Mouse (Mus musculus): ENCODE measurements at regions not wholly inside any gene's neighbourhood (a gene's known extent, or its start where the extent isn't known, plus 50 kb on each side); places are given as distances from the start of the nearest gene placed in this dataset.

- Histone ChIP-seq H3K4me3 (ENCODE audit: insufficient read depth, poor library complexity, severe bottlenecking) (no peak overlapping the region), H3K27me3 (ENCODE audit: control insufficient read depth, insufficient read depth, insufficient read length) (no peaks in the 10 kb centered on the region), H3K36me3 (ENCODE audit: control insufficient read depth, insufficient read depth) (no peaks in the 10 kb centered on the region), H3ac (ENCODE audit: control insufficient read depth, insufficient read length, low read depth) (no peak overlapping the region), H3K79me3 (ENCODE audit: low read depth) (no peaks in the 10 kb centered on the region), H3K79me2 (ENCODE audit: control insufficient read depth, insufficient read depth) (no peaks in the 10 kb centered on the region)
- TF ChIP-seq CEBPB (IDR thresholded peaks at IDR 0.05; ENCODE audit: low read depth) (no peak), FOSL1 (IDR thresholded peaks at IDR 0.05; ENCODE audit: insufficient read depth, low read length, poor library complexity, severe bottlenecking) (no peak), MAX (IDR thresholded peaks at IDR 0.05) (no peak), MYOD1 (IDR thresholded peaks at IDR 0.05; ENCODE audit: control insufficient read depth, insufficient read length, low read depth) (no peak), CTCF (IDR thresholded peaks at IDR 0.05; ENCODE audit: control insufficient read depth, insufficient read depth, insufficient read length) (no peak), USF1 (IDR thresholded peaks at IDR 0.05; ENCODE audit: low read depth) (no peak), MYOG (IDR thresholded peaks at IDR 0.05; ENCODE audit: control insufficient read depth, extremely low read depth, insufficient read length) (no peak)
These were observed 126.3 kb upstream of the Arhgap5 start for GRCm38 (mm10) chr12:52377463-52377848.

- TF ChIP-seq CTCF (IDR thresholded peaks at IDR 0.05; ENCODE audit: control insufficient read depth, insufficient read depth, insufficient read length) = no peak
- TF ChIP-seq CEBPB (IDR thresholded peaks at IDR 0.05; ENCODE audit: low read depth) = no peak
- TF ChIP-seq MYOG (IDR thresholded peaks at IDR 0.05; ENCODE audit: control insufficient read depth, extremely low read depth, insufficient read length) = no peak
- no peak for TF ChIP-seq MYOD1 (IDR thresholded peaks at IDR 0.05; ENCODE audit: control insufficient read depth, insufficient read length, low read depth)
- TF ChIP-seq FOSL1 (IDR thresholded peaks at IDR 0.05; ENCODE audit: insufficient read depth, low read length, poor library complexity, severe bottlenecking) = no peak
- no peak for TF ChIP-seq MAX (IDR thresholded peaks at IDR 0.05)
- TF ChIP-seq USF1 (IDR thresholded peaks at IDR 0.05; ENCODE audit: low read depth) = no peak
- no peaks in the 10 kb centered on the region for H3K79me2 ChIP-seq (ENCODE audit: control insufficient read depth, insufficient read depth)
- no peak overlapping the region for H3K4me3 ChIP-seq (ENCODE audit: insufficient read depth, poor library complexity, severe bottlenecking)
- no peak overlapping the region for H3ac ChIP-seq (ENCODE audit: control insufficient read depth, insufficient read length, low read depth)
- H3K79me3 ChIP-seq (ENCODE audit: low read depth) = no peaks in the 10 kb centered on the region
- H3K36me3 ChIP-seq (ENCODE audit: control insufficient read depth, insufficient read depth) = no peaks in the 10 kb centered on the region
- no peaks in the 10 kb centered on the region for H3K27me3 ChIP-seq (ENCODE audit: control insufficient read depth, insufficient read depth, insufficient read length)
These were observed 124.5 kb upstream of the Arhgap5 start for GRCm38 (mm10) chr12:52379245-52379644.

- no peak overlapping the region for H3ac ChIP-seq (ENCODE audit: control insufficient read depth, insufficient read length, low read depth)
- TF ChIP-seq CTCF (IDR thresholded peaks at IDR 0.05; ENCODE audit: control insufficient read depth, insufficient read depth, insufficient read length) = no peak
- no peak for TF ChIP-seq FOSL1 (IDR thresholded peaks at IDR 0.05; ENCODE audit: insufficient read depth, low read length, poor library complexity, severe bottlenecking)
- TF ChIP-seq CEBPB (IDR thresholded peaks at IDR 0.05; ENCODE audit: low read depth) = no peak
- TF ChIP-seq MAX (IDR thresholded peaks at IDR 0.05) = no peak
- TF ChIP-seq MYOD1 (IDR thresholded peaks at IDR 0.05; ENCODE audit: control insufficient read depth, insufficient read length, low read depth) = no peak
- TF ChIP-seq USF1 (IDR thresholded peaks at IDR 0.05; ENCODE audit: low read depth) = no peak
- TF ChIP-seq MYOG (IDR thresholded peaks at IDR 0.05; ENCODE audit: control insufficient read depth, extremely low read depth, insufficient read length) = no peak
- no peak overlapping the region for H3K4me3 ChIP-seq (ENCODE audit: insufficient read depth, poor library complexity, severe bottlenecking)
- no peaks in the 10 kb centered on the region for H3K79me3 ChIP-seq (ENCODE audit: low read depth)
- no peaks in the 10 kb centered on the region for H3K79me2 ChIP-seq (ENCODE audit: control insufficient read depth, insufficient read depth)
- no peaks in the 10 kb centered on the region for H3K36me3 ChIP-seq (ENCODE audit: control insufficient read depth, insufficient read depth)
- H3K27me3 ChIP-seq (ENCODE audit: control insufficient read depth, insufficient read depth, insufficient read length) = no peaks in the 10 kb centered on the region
These were observed 123.8 kb upstream of the Arhgap5 start for GRCm38 (mm10) chr12:52379960-52380359.

GRCm38 (mm10) chr12:52381161-52381967 lies 122.4 kb upstream of the Arhgap5 start:
- TF ChIP-seq USF1 (IDR thresholded peaks at IDR 0.05; ENCODE audit: low read depth) (no peak), CEBPB (IDR thresholded peaks at IDR 0.05; ENCODE audit: low read depth) (no peak)
- Histone ChIP-seq H3K79me3 (ENCODE audit: low read depth) (no peaks in the 10 kb centered on the region), H3K4me3 (ENCODE audit: insufficient read depth, poor library complexity, severe bottlenecking) (no peak overlapping the region), H3K36me3 (ENCODE audit: control insufficient read depth, insufficient read depth) (no peaks in the 10 kb centered on the region), H3ac (ENCODE audit: control insufficient read depth, insufficient read length, low read depth) (no peak overlapping the region), H3K79me2 (ENCODE audit: control insufficient read depth, insufficient read depth) (no peaks in the 10 kb centered on the region), H3K27me3 (ENCODE audit: control insufficient read depth, insufficient read depth, insufficient read length) (no peaks in the 10 kb centered on the region)

DNA sequence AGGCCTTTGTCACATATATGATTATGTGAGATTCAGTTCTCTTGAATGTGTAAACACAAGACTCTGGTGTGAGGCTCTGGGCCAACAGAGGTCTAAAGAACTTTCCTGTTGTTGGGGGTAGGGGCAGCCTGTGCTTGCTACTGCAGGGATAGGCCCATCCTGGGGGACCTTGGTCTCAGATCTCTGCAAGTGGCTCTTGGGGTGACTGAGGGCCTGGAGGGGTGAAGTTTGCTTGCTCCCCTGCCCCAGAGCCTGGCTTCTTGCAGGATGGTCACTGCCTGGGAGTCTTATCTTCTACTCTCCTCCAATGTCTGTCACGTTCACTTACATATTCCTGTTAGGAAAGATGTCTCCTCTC lies 121.8 kb upstream of the Arhgap5 start:
- no peak for TF ChIP-seq MYOG (IDR thresholded peaks at IDR 0.05; ENCODE audit: control insufficient read depth, extremely low read depth, insufficient read length)
- no peak for TF ChIP-seq USF1 (IDR thresholded peaks at IDR 0.05; ENCODE audit: low read depth)
- TF ChIP-seq FOSL1 (IDR thresholded peaks at IDR 0.05; ENCODE audit: insufficient read depth, low read length, poor library complexity, severe bottlenecking) = no peak
- no peak for TF ChIP-seq MAX (IDR thresholded peaks at IDR 0.05)
- TF ChIP-seq CEBPB (IDR thresholded peaks at IDR 0.05; ENCODE audit: low read depth) = no peak
- TF ChIP-seq MYOD1 (IDR thresholded peaks at IDR 0.05; ENCODE audit: control insufficient read depth, insufficient read length, low read depth) = no peak
- no peak for TF ChIP-seq CTCF (IDR thresholded peaks at IDR 0.05; ENCODE audit: control insufficient read depth, insufficient read depth, insufficient read length)
- Histone ChIP-seq H3K4me3 (ENCODE audit: insufficient read depth, poor library complexity, severe bottlenecking) (no peak overlapping the region), H3K79me3 (ENCODE audit: low read depth) (no peaks in the 10 kb centered on the region), H3K36me3 (ENCODE audit: control insufficient read depth, insufficient read depth) (no peaks in the 10 kb centered on the region), H3K27me3 (ENCODE audit: control insufficient read depth, insufficient read depth, insufficient read length) (no peaks in the 10 kb centered on the region), H3ac (ENCODE audit: control insufficient read depth, insufficient read length, low read depth) (no peak overlapping the region), H3K79me2 (ENCODE audit: control insufficient read depth, insufficient read depth) (no peaks in the 10 kb centered on the region)
